Mouse (Mus musculus) left cerebral cortex, adult 6 months (tissue): Measurements from ENCODE around the gene Thnsl2. TPM values are rescaled to one million over a fixed set of nuclear protein-coding genes. Genes with fewer than 3 reads are reported as not detected.

Experiments used
- long read RNA-seq, 2 experiments: library from polyadenylated mRNA; unstranded; transcript quantifications; one replicate each; pipeline ENCODE4 v2.0.0; 2019 to 2020
- polyA plus RNA-seq: library from polyadenylated mRNA; unstranded; fragments of <200 nt; fragmentation: Nextera tagmentation; gene quantifications from 2 replicates; pipeline ENCODE4 v1.2.3, GENCODE M21; 2021

The Thnsl2 gene
- polyA plus RNA-seq = 2.5 and 3.0 TPM in 2 replicates
- long read RNA-seq, experiment 1, transcript Thnsl2-202 (9 exons, 2,077 nt) = major isoform, 7 of 8 reads
- long read RNA-seq, experiment 1, partial matches to known transcripts = 0 of 8 reads
- long read RNA-seq, experiment 1, other reads (novel, unspliced or antisense) = 1 of 8 reads
- long read RNA-seq, experiment 2, partial matches to known transcripts = 0 of 3 reads
- long read RNA-seq, experiment 2, other reads (novel, unspliced or antisense) = 0 of 3 reads

GRCm38 (mm10) chr6:71143894-71144455, at the start of gene Thnsl2:
TSS of gene Thnsl2 (minus strand) at chr6:71144439.

Other genes starting within 250 kb of the Thnsl2 start
- gene Tex37, start 225.5 kb downstream of the Thnsl2 start, polyA plus RNA-seq = not detected in 2 replicates
- gene Foxi3, start 187.9 kb downstream of the Thnsl2 start, polyA plus RNA-seq = not detected in 2 replicates
- not detected in 2 replicates for gene Fabp1, start 55.4 kb upstream of the Thnsl2 start, polyA plus RNA-seq
- 17.6 and 23.8 TPM in 2 replicates for gene Krcc1, start 127.2 kb upstream of the Thnsl2 start, polyA plus RNA-seq
- gene Smyd1, start 177.8 kb upstream of the Thnsl2 start, polyA plus RNA-seq = 1.8 and 2.2 TPM in 2 replicates
- gene Cd8b1, start 178.3 kb upstream of the Thnsl2 start, polyA plus RNA-seq = not detected in 2 replicates
- gene Cd8a, start 229.0 kb upstream of the Thnsl2 start, polyA plus RNA-seq = 0.04 TPM in 1 of 2 replicates, not detected in the other